Mouse (Mus musculus) left cerebral cortex, postnatal 25 days (tissue): ENCODE results near the gene Rtkn2. TPM values are rescaled to one million over a fixed set of nuclear protein-coding genes. Genes with fewer than 3 reads are reported as not detected.

Experiments
- DNase-seq, 2 experiments: peaks; one replicate each; pipeline ENCODE4 v3.0.0; 2022; ENCODE audit warnings: low spot score in 2 of 2, mixed read lengths in 1 of 2
- intact Hi-C: fragments of 180-260 bp; cut with DNase I; formaldehyde crosslinking; loops from one replicate; pipeline ENCODE4 v1.15.1; 2025
- total RNA-seq, 2 experiments: library from RNA; stranded (reverse); gene quantifications; 2 replicates each; pipeline ENCODE4 v1.2.3; 2021

The Rtkn2 gene
- total RNA-seq, 2 experiments from 2014 or later, result 3.8 to 5.6 TPM

DNA sequence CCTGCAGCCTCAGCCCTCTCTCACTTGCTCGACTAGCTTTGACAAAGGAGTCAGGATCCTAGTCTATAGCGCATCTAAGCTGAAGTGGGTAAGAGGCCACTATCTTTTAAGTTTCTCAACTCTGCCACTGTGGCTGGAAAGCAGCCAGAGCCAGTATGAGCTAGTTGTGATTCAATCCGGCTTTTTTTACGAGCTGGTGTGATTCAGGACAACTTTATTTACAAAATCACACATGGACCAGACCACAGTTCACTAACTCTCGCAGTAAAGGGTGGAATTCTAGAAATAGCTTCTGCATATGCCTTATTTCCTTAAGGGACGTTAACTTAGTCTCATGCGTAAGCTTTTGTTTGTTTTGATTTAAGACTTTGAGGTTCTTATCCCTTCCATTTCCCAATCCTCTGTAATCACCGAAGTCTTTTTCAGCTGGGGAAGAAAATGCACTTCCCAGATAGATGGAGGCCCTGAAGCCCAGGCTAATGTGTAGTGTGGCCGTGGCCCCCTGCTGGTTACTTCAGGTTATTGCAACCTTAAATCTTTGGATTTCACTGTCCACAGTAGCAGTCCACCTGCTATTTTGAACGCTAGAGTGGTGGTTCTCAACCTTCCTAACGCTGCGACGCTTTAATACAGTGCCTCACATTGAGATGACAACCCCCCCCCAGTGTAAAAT is 5.0 kb downstream of the Rtkn2 start:
- DNase-seq, result peak; percentile 67 to 79
- intact Hi-C loops, result loop anchor here (2.0 to 10.0 kb wide), 2 partner anchors 70 to 112 kb away; partner anchors contain the start of gene Zfp365

DNA sequence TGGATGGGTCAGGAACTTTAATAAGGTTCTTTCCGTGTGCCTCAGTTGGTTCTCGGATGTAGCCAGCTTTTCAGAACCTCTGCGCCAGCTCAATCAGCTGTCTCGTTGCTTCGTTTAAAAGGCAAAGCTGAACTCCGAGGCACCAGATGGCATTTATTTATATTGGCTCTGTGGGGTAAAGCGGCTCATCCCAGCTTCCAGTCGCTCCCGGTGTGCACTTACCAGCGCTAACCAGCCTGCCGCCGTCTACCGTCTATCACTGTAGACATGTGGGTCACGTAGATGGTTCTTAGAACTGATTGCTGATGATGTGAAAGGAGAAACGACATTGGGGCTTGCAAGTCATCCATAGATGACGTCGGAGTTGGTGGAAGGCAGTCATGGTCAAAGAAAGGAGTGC is 5.7 kb downstream of the Rtkn2 start:
- intact Hi-C loops, result loop anchor here (2.0 to 10.0 kb wide), 2 partner anchors 70 to 112 kb away; partner anchors contain the start of gene Zfp365
- DNase-seq, result no peak

DNA sequence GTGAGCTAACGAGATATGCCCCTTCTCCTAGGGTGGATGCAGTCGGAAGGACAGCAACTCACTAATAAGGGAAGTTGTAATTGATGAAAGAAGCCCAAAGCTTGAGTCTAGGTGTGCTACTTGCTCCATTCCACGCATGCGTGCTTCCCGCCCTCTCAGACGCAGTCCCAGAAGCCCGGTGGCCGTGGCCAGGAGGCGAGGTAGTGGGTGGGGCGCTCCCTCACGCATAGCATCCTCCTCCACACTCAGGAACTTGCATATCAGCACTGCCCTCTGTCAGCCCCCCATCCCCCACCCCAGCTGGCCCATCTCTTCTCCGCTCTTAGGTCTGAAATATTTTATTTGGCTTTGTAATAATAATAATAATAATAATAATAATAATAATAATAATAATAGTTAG is 16.0 kb downstream of the Rtkn2 start:
- no peak for DNase-seq
- intact Hi-C loops, result loop anchor here (10.0 kb wide), 1 partner anchor 681 kb away; no protein-coding TSS in a partner anchor

DNA sequence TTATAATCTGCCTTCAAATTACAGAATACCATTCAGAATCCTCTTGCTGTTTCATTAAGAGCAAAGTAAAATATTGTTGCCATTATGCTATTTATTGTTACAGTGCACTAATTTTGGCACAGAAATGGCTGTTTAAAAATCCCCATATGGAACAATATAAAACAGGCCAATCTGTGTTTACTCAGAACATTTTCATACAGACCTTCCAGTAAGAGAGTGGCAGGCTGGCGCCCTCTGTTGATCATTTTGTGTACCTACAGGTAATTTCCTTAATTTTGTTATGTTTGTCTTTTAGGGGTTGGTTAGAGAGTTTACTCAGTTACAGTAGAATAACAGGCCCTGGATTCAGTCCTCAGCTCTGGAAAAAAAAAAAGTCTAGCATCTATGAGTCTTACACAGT is 16.8 kb downstream of the Rtkn2 start:
- DNase-seq, result peak in 1 of 2 experiments; percentile 61
- intact Hi-C loops, result loop anchor here (2.0 to 10.0 kb wide), 2 partner anchors 133 to 681 kb away; no protein-coding TSS in a partner anchor

DNA sequence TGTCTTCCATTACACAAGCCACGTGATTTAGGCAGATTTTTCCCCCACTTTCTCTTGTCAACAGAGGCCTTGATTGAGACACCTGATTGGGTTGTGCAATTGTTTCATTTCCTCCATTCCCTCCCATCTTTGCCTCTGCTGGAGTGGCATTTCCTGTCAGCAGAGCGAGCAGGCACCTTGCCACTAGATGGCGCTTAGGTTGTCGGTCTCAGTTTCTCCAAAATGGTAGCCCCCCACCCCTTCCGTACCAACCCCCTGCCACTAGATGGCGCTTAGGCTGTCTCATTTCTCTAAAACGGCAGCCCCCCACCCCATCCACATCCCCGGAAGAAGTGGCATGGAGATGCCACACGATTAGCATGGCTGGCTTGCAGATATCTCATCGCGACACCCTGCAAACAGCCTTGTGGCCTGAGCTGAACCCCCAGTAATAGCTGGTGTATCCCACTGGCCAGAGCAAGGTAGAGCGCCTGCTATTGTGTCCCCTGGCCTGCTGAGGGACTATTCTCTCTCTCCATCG is 18.8 kb downstream of the Rtkn2 start:
- intact Hi-C loops, result loop anchor here (1.0 to 10.0 kb wide), 3 partner anchors 149 to 683 kb away; no protein-coding TSS in a partner anchor
- DNase-seq, result peak; percentile 47 to 58

DNA sequence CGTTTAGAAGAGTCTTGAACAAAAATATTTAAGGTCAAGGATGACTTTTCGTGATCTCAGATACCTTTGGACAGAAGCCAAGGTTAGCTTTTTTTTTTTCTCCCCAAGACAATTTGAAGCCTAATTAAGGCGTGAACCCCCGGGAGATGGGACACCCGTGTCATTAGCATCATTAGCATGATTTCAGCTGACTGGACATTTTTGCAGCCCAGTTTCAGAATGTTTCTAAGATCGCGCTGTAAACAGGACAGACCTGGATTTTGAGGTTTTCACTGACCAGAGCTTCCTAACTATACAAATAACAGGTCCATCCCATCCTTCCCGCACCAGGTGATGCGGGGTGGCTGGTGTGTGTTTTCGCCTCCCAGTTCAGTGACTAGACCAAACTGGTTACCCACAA is 19.8 kb downstream of the Rtkn2 start:
- no peak for DNase-seq
- intact Hi-C loops, result loop anchor here (2.0 to 10.0 kb wide), 2 partner anchors 148 to 684 kb away; no protein-coding TSS in a partner anchor

DNA sequence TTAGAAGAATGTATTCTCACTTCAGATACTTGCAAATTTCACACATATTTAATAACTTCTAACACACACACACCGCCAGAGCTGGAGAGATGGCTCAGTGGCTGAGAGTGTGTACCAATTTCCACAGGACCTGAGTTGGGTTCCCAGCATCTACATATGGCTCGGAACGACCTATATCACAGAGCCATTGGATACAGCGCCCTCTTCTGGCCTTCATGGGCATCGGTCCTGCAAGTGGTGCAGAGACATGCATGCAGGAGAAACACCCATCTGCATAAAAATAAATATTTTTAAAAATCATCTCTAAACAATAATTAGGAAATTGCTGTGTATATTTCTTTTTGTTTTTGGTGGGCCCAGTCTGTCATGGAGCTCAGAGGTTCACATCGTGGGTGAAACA is 22.1 kb downstream of the Rtkn2 start:
- intact Hi-C loops, result no loop called here
- DNase-seq, result no peak

DNA sequence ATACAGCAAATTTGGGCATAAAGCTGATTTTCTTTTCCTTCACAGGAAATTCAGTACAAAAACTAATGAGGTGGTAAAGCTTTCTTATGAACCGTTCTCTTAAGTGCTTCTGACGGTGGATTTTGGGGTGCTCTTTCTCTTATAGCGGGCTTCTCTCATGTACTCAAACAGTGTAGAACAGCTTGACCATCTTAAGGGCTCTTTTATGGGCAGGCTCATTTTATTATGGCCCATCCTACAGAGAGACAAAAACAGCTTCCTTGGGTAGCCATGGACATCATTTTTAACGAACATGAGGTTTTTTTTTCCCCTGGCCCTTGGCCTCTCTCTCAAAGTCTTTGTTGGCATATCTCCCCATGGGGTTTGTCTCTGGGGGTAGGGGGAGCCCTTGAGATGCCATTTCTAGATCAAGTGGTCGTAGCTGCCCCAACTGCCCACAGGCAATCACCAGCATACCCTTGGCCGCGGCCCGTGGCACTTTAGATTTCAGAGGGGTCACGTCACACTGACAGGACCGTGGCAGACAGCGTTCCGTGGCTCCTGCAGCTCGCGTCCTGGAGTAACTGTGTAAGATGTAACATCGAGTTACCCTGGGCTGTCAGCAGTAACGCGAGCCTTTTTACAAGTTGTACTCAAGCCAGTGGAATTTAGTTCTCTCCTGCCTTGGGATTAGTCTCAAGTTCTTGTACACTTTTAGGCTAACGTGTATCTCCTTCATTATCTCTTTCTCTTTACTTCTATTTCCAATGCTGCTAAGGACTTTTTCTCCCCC is 24.5 kb downstream of the Rtkn2 start:
- intact Hi-C loops, result no loop called here
- no peak for DNase-seq

DNA sequence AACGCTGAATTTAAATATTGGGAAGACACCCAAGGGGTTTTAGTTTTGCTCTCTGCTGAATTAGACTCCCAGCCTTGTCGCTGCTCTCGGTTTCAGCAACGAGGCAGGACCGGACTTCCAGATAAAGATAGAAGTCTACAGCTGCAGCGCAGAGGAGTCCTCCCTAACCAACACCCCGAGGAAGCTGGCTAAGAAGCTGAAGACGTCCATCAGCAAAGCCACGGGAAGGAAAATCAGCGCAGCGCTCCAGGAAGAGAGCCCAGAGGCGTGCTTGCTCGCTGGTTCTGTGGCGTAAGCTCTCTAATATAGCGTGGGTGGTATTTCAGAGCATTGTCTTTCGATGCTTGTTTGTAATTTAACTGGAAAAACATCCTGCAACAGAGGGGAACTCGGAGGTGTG is 26.0 kb downstream of the Rtkn2 start:
- intact Hi-C loops, result no loop called here
- DNase-seq, result peak in 1 of 2 experiments; percentile 29

DNA sequence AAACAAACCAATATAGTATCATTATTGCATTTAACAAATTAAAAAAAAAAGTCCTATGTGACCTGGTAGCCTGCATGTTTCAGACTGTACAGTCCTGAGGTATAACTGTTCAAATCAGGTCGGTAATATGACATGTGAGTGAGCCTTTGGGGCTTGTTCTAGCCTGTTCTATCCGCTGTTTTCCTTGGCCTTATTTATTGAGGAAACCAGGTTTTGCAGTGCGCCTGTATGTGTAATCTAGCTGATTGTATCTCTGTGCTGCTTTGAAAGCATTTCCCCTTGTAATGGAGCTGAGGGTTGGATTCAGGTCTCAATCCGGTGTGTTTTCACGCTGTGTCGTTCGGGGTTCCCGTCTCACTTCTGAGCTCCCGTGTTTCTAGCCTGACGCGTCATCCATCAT is 27.1 kb downstream of the Rtkn2 start:
- intact Hi-C loops, result no loop called here
- DNase-seq, result no peak

DNA sequence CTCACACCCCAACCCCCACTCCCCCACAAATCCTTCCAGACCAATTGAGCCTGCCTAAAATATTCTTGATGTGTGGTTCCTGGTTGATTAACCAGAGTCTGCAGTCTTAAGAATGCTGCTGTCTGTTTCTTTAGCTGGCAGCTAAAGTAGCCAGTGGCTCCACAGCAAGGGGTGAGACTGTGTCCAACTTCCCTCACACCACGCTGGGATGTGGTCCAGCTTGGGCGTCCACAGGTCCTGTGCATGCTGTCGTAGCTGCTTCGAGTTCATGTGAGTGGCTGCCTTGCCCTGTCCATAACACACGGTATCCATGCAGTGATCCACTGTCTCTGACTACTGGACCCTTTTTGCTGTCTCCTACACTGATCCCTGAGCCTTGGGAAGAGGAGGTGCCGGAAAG is 27.7 kb downstream of the Rtkn2 start:
- intact Hi-C loops, result no loop called here
- DNase-seq, result no peak

DNA sequence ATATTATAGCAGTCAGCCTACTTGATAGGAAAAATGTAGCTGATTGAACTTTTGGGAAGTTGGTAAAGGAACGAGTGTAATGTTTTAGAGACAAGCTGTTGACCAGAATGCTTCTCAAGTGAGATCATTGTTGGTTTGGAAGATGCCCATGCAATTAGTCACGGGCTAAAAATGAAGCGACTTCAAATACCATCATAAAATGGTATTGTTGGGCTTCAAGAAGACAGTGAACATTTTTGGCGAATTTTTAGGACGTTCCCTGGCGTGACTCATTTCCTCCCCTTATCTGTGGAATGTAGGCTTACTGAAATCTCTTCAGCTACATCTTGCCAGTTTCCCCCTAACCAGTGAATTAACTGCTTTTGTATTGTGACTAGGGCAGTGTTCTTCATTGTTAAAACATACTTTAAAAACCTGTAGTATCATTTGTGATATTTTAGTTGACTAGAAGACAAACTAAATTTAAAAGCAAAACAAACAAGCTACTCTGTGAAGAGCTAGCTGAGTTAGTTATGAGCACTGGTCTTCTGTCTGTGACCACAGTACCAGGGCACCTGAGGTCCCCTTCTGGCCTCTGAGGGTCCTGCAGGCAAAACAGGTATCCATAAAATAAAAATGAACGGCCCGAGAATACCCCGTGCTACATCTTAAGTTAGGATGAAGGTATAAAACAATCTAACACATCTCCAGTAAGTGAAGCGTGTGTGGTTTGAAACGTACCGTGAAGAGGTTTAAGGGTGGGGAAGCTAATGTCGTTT is 29.0 kb downstream of the Rtkn2 start:
- intact Hi-C loops, result no loop called here
- DNase-seq, result peak in 1 of 2 experiments; percentile 79

DNA sequence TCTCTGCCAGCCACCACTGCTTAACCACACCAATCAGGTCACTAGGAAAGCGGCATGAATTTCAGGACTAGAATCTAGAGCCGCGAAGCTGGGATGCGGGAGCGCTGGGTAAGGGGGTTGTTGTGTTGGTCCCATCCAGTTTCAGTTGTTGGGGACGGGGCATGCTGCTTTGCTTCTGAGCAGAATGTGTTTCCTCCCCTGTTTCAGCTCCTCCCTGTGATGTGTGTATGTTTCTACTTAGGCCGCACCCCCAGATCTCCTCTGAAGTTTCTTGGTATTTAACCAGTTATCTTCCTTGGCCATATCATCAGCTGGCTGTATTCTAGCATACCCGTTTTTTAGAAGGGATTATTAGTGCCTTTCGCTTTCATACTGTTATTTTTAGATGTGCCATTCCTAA is 29.9 kb downstream of the Rtkn2 start:
- intact Hi-C loops, result no loop called here
- no peak for DNase-seq

DNA sequence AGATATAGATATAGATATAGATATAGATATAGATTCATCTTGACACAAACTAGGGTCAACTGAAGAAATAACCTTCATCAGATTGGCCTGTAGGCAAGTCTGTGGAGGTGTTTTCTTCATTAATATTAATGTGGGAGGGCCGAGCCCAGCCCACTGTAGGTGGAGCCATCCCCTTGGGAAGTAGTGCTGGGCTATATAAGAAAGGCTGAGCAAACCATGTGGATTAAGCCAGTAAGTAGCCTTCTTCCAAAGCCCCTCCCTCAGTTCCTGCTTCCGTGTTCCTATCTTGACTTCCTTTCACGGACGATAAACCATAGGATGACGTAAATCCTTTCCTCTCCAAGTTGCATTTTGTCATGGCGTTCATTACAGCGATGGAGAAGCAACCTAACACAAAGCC is 30.5 kb downstream of the Rtkn2 start:
- intact Hi-C loops, result no loop called here
- DNase-seq, result no peak

DNA sequence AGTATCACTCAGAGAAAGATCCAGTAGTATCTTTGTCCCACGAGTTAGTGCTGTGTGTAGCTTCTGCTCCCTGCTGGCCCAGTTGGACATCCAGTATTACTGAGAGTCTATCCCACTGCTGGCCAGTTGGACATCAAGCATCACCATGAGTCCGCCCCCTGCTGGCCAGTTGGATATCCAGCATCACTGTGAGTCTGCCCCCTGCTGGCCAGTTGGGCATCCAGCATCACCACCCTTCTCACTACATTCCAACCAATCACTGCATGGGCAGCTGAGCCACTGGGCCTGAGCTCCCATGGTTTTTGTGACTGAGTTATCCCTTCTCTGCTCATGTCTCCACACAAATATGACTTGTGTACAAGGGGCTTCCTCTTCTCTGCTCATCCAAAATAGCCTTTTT is 33.8 kb downstream of the Rtkn2 start:
- intact Hi-C loops, result no loop called here
- DNase-seq, result no peak

DNA sequence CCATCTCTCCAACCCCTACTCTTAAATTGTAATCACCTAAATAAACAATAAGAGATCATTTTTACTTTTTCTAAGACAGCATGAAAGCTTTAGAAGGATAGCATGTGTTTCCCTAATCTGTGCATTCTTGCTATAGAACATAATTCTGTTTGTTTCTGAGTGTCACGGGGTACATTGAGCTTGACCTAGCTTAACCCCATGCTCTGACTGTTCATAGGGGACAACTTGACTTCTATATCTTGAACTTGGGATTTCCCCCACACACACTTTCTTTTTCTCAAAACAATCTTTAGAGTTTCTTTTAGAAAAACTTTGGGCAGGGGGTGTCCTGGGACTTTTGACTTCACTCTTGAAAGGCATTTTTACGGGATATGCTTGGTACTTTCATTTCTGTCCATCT is 41.4 kb downstream of the Rtkn2 start:
- DNase-seq, result no peak
- intact Hi-C loops, result no loop called here

DNA sequence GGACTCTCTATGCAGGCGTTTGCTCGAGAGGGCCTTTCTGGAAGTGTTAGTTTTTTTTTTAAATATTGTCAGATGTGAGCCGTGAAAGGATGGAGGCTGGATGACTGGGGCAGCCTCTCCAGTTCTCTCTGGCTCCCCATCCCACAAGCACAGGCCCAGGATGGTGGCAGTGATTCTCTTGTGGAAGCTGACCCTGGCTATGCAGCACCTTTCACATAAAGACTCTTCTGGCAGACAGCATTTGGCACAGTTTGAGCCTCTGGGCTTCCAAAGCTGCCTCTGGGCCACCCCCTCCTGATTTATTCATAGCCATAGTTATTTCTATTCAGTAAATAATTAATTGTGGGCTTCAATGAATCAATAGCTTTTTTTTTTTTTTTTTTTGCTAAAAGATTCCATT is 46.3 kb downstream of the Rtkn2 start:
- intact Hi-C loops, result no loop called here
- no peak for DNase-seq

DNA sequence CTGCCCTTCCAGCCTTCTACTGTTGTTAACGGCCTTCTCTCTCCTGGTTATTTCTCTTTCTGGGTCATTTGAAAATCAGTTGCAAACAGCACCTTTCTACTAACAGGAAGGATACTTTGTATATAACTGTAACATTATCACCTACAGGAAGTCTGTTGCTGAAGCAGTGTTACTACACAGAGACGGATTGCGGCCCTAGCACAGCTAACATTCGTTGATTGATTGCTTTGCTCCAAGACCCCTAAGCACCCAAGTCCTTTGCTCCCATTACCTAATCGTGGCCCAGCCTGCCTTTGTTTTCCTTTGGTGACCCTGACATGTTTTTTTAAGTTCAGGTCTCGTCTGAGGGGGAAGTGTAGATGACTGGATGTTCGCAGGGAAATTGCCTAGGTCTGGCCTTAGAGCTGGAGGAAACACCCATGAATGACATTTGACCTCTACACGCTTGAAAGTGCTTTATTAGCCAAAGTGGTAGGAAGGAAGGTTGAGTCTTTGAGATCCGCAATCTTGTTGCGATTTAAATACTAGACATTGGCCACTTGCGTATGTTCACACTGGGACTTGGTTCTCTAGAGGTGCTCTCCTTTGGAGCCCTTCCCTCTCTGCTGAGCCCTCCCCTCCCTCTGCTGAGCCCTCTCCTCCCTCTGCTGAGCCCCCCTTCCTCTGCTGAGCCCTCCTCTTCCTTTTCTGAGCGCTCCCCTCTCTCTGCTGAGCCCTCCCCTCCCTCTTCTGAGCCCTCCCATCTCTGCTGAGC is 49.1 kb downstream of the Rtkn2 start:
- intact Hi-C loops, result no loop called here
- DNase-seq, result no peak

DNA sequence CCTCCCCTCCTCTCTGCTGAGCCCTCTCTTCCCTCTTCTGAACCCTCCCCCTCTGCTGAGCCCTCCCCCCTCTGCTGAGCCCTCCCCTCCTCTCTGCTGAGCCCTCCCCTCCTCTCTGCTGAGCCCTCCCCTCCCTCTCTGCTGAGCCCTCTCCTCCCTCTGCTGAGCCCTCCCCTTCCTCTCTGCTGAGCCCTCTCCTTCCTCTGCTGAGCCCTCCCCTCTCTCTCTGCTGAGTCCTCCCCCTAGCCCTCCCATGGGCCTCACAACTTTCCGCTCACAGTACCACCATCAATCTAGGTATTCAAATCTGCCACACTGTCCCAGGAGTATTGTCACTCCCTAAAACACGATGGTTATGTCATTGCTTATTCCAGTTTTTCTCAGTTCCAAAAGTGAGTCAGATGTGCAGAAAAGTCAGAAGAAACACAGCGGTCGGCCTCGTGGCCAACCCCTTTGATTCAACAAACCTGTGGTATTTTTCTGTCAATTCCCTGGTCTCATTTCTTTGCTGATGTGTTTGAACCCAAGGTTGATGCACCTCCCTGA is 49.8 kb downstream of the Rtkn2 start:
- no peak for DNase-seq
- intact Hi-C loops, result no loop called here
